ENCODE assay signal across 11 mouse cellular contexts in genomic region chr15:101133993-101134704, GRCm38 (mm10). TPM values are rescaled to one million over a fixed set of nuclear protein-coding genes. Genes with fewer than 3 reads are reported as not detected.
DNase-seq lines count a peak whose midpoint lies in the region; ATAC-seq and TF ChIP-seq lines count a peak whose summit lies in the region.
"Had no signal": no experiment of that assay in that cellular context is flagged by ENCODE, and none has a peak within 500 bp of the region (broad histone marks: within the 10 kb centered on the region; RNA-seq: fewer than 3 reads in every experiment).

No protein-coding gene starts in this region.

- no peak for TF ChIP-seq EP300 in heart, adult 2 months (IDR thresholded peaks at IDR 0.05; ENCODE audit: insufficient read depth, low read depth, low read length)

- TF ChIP-seq POLR2A in heart, adult 2 months (IDR thresholded peaks at IDR 0.05; ENCODE audit: insufficient read depth, low read depth, low read length), result 0 out of 2 replicates have a peak, but pooled peaks have one; percentile 21

- peak; percentile 80 for ATAC-seq in CD4-positive, CD25-positive, alpha-beta regulatory T cell, adult 4 months
- no peak for ATAC-seq in limb, embryonic 12.5 days (ENCODE audit: insufficient number of reproducible peaks, insufficient read depth, low FRiP score, low TSS enrichment, low read depth)
- peak; percentile 54 for ATAC-seq in stomach, embryonic 14.5 days (ENCODE audit: insufficient number of reproducible peaks, insufficient read depth, low FRiP score, low read depth)

- H3K27ac ChIP-seq in gastrocnemius, adult 2 months, result peak overlapping the region; percentile 64
- H3K27ac ChIP-seq in heart, adult 2 months, result peak overlapping the region; percentile 15
- H3K27ac ChIP-seq in limb, embryonic 12.5 days, result peak overlapping the region; percentile 68
- H3K27ac ChIP-seq in stomach, embryonic 14.5 days (ENCODE audit: low read length), result peak overlapping the region; percentile 81

- peak overlapping the region; percentile 85 for H3K4me3 ChIP-seq in gastrocnemius, adult 2 months
- H3K4me3 ChIP-seq in heart, adult 2 months, result 0 out of 2 replicates have a peak overlapping the region, but pooled peaks have one; percentile 10
- peak overlapping the region; percentile 9; the same call in 1 of the 2 replicates for H3K4me3 ChIP-seq in limb, embryonic 12.5 days (replicated peaks)
- peak overlapping the region; percentile 13; the same call in 1 of the 2 replicates for H3K4me3 ChIP-seq in stomach, embryonic 14.5 days (ENCODE audit: low read depth, low read length)

- H3K36me3 ChIP-seq in heart, adult 2 months (ENCODE audit: control insufficient read depth, insufficient read depth, low read length), result no peaks in the 10 kb centered on the region; the same call in 1 of the 2 replicates
- peaks cover 6% of the 10 kb centered on the region; the same call in 1 of the 2 replicates for H3K36me3 ChIP-seq in limb, embryonic 12.5 days
- no peaks in the 10 kb centered on the region; the same call in 1 of the 2 replicates for H3K36me3 ChIP-seq in stomach, embryonic 14.5 days (ENCODE audit: control insufficient read depth, insufficient read depth, low read length)
- H3K36me3 ChIP-seq: G1E had no signal

- H3K79me2 ChIP-seq in heart, adult 2 months (replicated peaks; ENCODE audit: control insufficient read depth, insufficient read depth, low read length), result no peaks in the 10 kb centered on the region

- TF ChIP-seq CTCF in gastrocnemius, adult 2 months (IDR thresholded peaks at IDR 0.05), result no peak
- no peak for TF ChIP-seq CTCF in heart, adult 2 months (IDR thresholded peaks at IDR 0.05)

- no peaks in the 10 kb centered on the region for H3K9me3 ChIP-seq in limb, embryonic 12.5 days
- no peaks in the 10 kb centered on the region for H3K9me3 ChIP-seq in stomach, embryonic 14.5 days (ENCODE audit: control insufficient read depth, low read depth, low read length)

- H3K27me3 ChIP-seq in heart, adult 2 months (ENCODE audit: control insufficient read depth, insufficient read depth, low read length), result no peaks in the 10 kb centered on the region
- peaks cover 24% of the 10 kb centered on the region for H3K27me3 ChIP-seq in limb, embryonic 12.5 days
- no peaks in the 10 kb centered on the region for H3K27me3 ChIP-seq in stomach, embryonic 14.5 days (ENCODE audit: control insufficient read depth, insufficient read depth, low read length)

- intact Hi-C loops in gastrocnemius, adult 2 months (cut with DNase I), result no loop called here
- intact Hi-C loops in gastrocnemius, postnatal 36 days (cut with DNase I), result no loop called here
- intact Hi-C loops in heart, adult 2 months (cut with DNase I), result no loop called here
- intact Hi-C loops in left cerebral cortex, postnatal 36 days (cut with DNase I), result no loop called here

- peak; percentile 50 for DNase-seq in gastrocnemius, adult 2 months
- DNase-seq in gastrocnemius, postnatal 36 days, result no peak
- peak; percentile 65 to 66 for DNase-seq in heart, adult 2 months
- no peak for DNase-seq in MN1 (ENCODE audit: low spot score)
- no peak for DNase-seq in left cerebral cortex, postnatal 36 days (ENCODE audit: low spot score in 2 of 2)

- H3K9ac ChIP-seq in heart, adult 2 months (ENCODE audit: low read depth, low read length), result peak overlapping the region; percentile 18
- no peak overlapping the region for H3K9ac ChIP-seq in limb, embryonic 12.5 days (replicated peaks)
- no peak overlapping the region for H3K9ac ChIP-seq in stomach, embryonic 14.5 days (replicated peaks; ENCODE audit: low read depth, low read length)

- H3K4me2 ChIP-seq in limb, embryonic 12.5 days, result peak overlapping the region; percentile 35
- peak overlapping the region; percentile 31 for H3K4me2 ChIP-seq in stomach, embryonic 14.5 days (replicated peaks; ENCODE audit: low read depth, low read length)

- H3K4me1 ChIP-seq in heart, adult 2 months (ENCODE audit: control insufficient read depth, insufficient read depth, low read length), result peaks cover 26% of the 10 kb centered on the region
- H3K4me1 ChIP-seq in limb, embryonic 12.5 days (replicated peaks), result peaks cover 42% of the 10 kb centered on the region
- peaks cover 32% of the 10 kb centered on the region for H3K4me1 ChIP-seq in stomach, embryonic 14.5 days (ENCODE audit: control insufficient read depth, insufficient read depth, low read length)

- WGBS in heart, adult 2 months, result 36% methylated on average over 15 of the region's 15 CpGs
- 26% methylated on average over 15 of the region's 15 CpGs for WGBS in limb, embryonic 12.5 days
- 20% methylated on average over 15 of the region's 15 CpGs for WGBS in stomach, embryonic 14.5 days

RNA-seq across cellular contexts. Expression of gene Acvrl1, which starts 5.8 kb away (rescaled TPM):
- 10 to 100 TPM; 10.2 to 14.5 TPM for total RNA-seq in gastrocnemius, adult 2 months (2021)
- 1 to 10 TPM; 8.5 to 9.2 TPM for total RNA-seq in gastrocnemius, postnatal 36 days (2021)
- polyA plus RNA-seq in CD4-positive, CD25-positive, alpha-beta regulatory T cell, adult 4 months (2017; shearing (Covaris generic)), result 1 to 10 TPM; 3.8 to 5.2 TPM
- total RNA-seq in heart, adult 2 months (2021), result 10 to 100 TPM; 24.1 to 29.5 TPM
- 35.0 and 39.7 TPM in 2 replicates for polyA plus RNA-seq in heart, adult 2 months (2012; rRNA removed)
- polyA plus RNA-seq in limb, embryonic 12.5 days (2016; fragmentation: Nextera tagmentation; extraction: Ambion mirVana), result 7.3 and 7.4 TPM in 2 replicates
- polyA plus RNA-seq in stomach, embryonic 14.5 days (2014; fragmentation: Nextera tagmentation; extraction: Ambion mirVana), result 15.6 and 16.9 TPM in 2 replicates
- total RNA-seq in left cerebral cortex, postnatal 36 days (2021), result 10 to 100 TPM; 13.2 to 16.7 TPM

RNA-seq across cellular contexts. Expression of gene Ankrd33, which starts 18.6 kb away (rescaled TPM):
- total RNA-seq in gastrocnemius, adult 2 months (2021), result not detected
- not detected for total RNA-seq in gastrocnemius, postnatal 36 days (2021)
- polyA plus RNA-seq in CD4-positive, CD25-positive, alpha-beta regulatory T cell, adult 4 months (2017; shearing (Covaris generic)), result not detected
- total RNA-seq in heart, adult 2 months (2021), result not detected
- polyA plus RNA-seq in heart, adult 2 months (2012; rRNA removed), result not detected in 2 replicates
- not detected in 2 replicates for polyA plus RNA-seq in limb, embryonic 12.5 days (2016; fragmentation: Nextera tagmentation; extraction: Ambion mirVana)
- polyA plus RNA-seq in stomach, embryonic 14.5 days (2014; fragmentation: Nextera tagmentation; extraction: Ambion mirVana), result not detected in 2 replicates
- under 1 TPM in 1 of 2 experiments, not detected in 1; 0.27 TPM for total RNA-seq in left cerebral cortex, postnatal 36 days (2021)
- total RNA-seq: G1E; heart, postnatal 10 days had no signal
- polyA plus RNA-seq: G1E; testis, adult 2 months had no signal

RNA-seq across cellular contexts. Expression of gene Acvr1b, which starts 39.7 kb away (rescaled TPM):
- 10 to 100 TPM; 26.9 to 30.8 TPM for total RNA-seq in gastrocnemius, adult 2 months (2021)
- 10 to 100 TPM; 32.4 to 36.5 TPM for total RNA-seq in gastrocnemius, postnatal 36 days (2021)
- polyA plus RNA-seq in CD4-positive, CD25-positive, alpha-beta regulatory T cell, adult 4 months (2017; shearing (Covaris generic)), result 1 to 10 TPM; 4.0 to 5.4 TPM
- 10 to 100 TPM in 1 of 2 experiments, 1 to 10 TPM in 1; 9.9 to 12.3 TPM for total RNA-seq in heart, adult 2 months (2021)
- polyA plus RNA-seq in heart, adult 2 months (2012; rRNA removed), result 15.3 and 19.3 TPM in 2 replicates
- polyA plus RNA-seq in limb, embryonic 12.5 days (2016; fragmentation: Nextera tagmentation; extraction: Ambion mirVana), result 7.3 and 8.2 TPM in 2 replicates
- 11.5 and 14.5 TPM in 2 replicates for polyA plus RNA-seq in stomach, embryonic 14.5 days (2014; fragmentation: Nextera tagmentation; extraction: Ambion mirVana)
- 100 to 1,000 TPM; 110 to 118 TPM for total RNA-seq in left cerebral cortex, postnatal 36 days (2021)
- polyA plus RNA-seq: G1E had no signal

RNA-seq across cellular contexts. Expression of gene Fignl2, which starts 55.8 kb away (rescaled TPM):
- total RNA-seq in gastrocnemius, adult 2 months (2021), result under 1 TPM; 0.67 to 0.77 TPM
- under 1 TPM; 0.54 to 0.74 TPM for total RNA-seq in gastrocnemius, postnatal 36 days (2021)
- polyA plus RNA-seq in CD4-positive, CD25-positive, alpha-beta regulatory T cell, adult 4 months (2017; shearing (Covaris generic)), result not detected
- 1 to 10 TPM in 1 of 2 experiments, under 1 TPM in 1; 0.86 to 1.3 TPM for total RNA-seq in heart, adult 2 months (2021)
- polyA plus RNA-seq in heart, adult 2 months (2012; rRNA removed), result 1.6 and 1.9 TPM in 2 replicates
- polyA plus RNA-seq in limb, embryonic 12.5 days (2016; fragmentation: Nextera tagmentation; extraction: Ambion mirVana), result 0.38 and 0.56 TPM in 2 replicates
- polyA plus RNA-seq in stomach, embryonic 14.5 days (2014; fragmentation: Nextera tagmentation; extraction: Ambion mirVana), result 0.38 and 0.41 TPM in 2 replicates
- total RNA-seq in left cerebral cortex, postnatal 36 days (2021), result 1 to 10 TPM; 1.5 TPM
- polyA plus RNA-seq: G1E had no signal

Comparison
In these comparisons a context has a peak if more than half of its experiments do, and no peak if none do; other contexts are left out.
1. DNase-seq: peak in gastrocnemius, adult 2 months (single experiment) and heart, adult 2 months (2 of 2); none in gastrocnemius, postnatal 36 days (0 of 2), MN1 (single experiment) and left cerebral cortex, postnatal 36 days (0 of 2).
2. H3K27ac ChIP-seq: peak in every context shown above with its lines; median percentile 81 in stomach, embryonic 14.5 days; 68 in limb, embryonic 12.5 days; 64 in gastrocnemius, adult 2 months; 15 in heart, adult 2 months.
3. H3K4me3 ChIP-seq: peak in every context shown above with its lines; median percentile 85 in gastrocnemius, adult 2 months; 13 in stomach, embryonic 14.5 days; 10 in heart, adult 2 months; 9 in limb, embryonic 12.5 days.